Mouse (Mus musculus) MEL (cell line): ENCODE measurements around the gene Psd4. TPM values are rescaled to one million over a fixed set of nuclear protein-coding genes. Genes with fewer than 3 reads are reported as not detected.

Experiments
- DNase-seq: peaks from one replicate; pipeline ENCODE4 v3.0.0; 2011; ENCODE audit warnings: low read depth, low spot score
- H3K27ac ChIP-seq: 2 replicates; pipeline ENCODE4 v1.5.1; 2012; ENCODE audit warnings: low read depth, mild to moderate bottlenecking, control low read depth, low read length, moderate library complexity; ENCODE audit not compliant: control insufficient read depth
- H3K27me3 ChIP-seq, 2 experiments: fragments of 150-350 bp in 1 of 2; sonication (generic) in 1 of 2; 2 replicates each; pipeline ENCODE4 v1.6.1; 2012; ENCODE audit warnings: low read length in 2 of 2, mild to moderate bottlenecking in 2 of 2, improper control_type of control experiment in 1 of 2, moderate library complexity in 1 of 2; ENCODE audit not compliant: insufficient read depth in 2 of 2, control insufficient read depth in 1 of 2
- H3K36me3 ChIP-seq, 2 experiments: 2 replicates each; pipeline ENCODE4 v1.6.1; 2012 to 2014; ENCODE audit warnings: low read length in 2 of 2, improper control_type of control experiment in 1 of 2, inconsistent platforms in 1 of 2, mild to moderate bottlenecking in 1 of 2; ENCODE audit not compliant: insufficient read depth in 2 of 2, control insufficient read depth in 1 of 2
- H3K4me1 ChIP-seq, 2 experiments: fragments of 150-350 bp in 1 of 2; sonication (generic) in 1 of 2; 2 replicates each; pipeline ENCODE4 v1.6.1; 2012; ENCODE audit warnings: low read length in 2 of 2, improper control_type of control experiment in 1 of 2, mild to moderate bottlenecking in 1 of 2; ENCODE audit not compliant: insufficient read depth in 2 of 2, control insufficient read depth in 1 of 2
- H3K4me3 ChIP-seq, 2 experiments: fragments of 150-350 bp in 1 of 2; sonication (generic) in 1 of 2; 2 replicates each; pipeline ENCODE4 v1.5.1; 2012; ENCODE audit warnings: low read depth in 2 of 2, low read length in 2 of 2, mild to moderate bottlenecking in 2 of 2, moderate library complexity in 2 of 2, control low read depth in 1 of 2, improper control_type of control experiment in 1 of 2; ENCODE audit not compliant: control insufficient read depth in 1 of 2, insufficient read depth in 1 of 2
- H3K79me2 ChIP-seq: 2 replicates; pipeline ENCODE4 v1.6.1; 2012; ENCODE audit warnings: mild to moderate bottlenecking, low read length, moderate library complexity; ENCODE audit not compliant: control insufficient read depth, poor library complexity, insufficient read depth
- H3K9ac ChIP-seq: 2 replicates; pipeline ENCODE4 v1.6.1; 2012; ENCODE audit warnings: low read depth, mild to moderate bottlenecking, control low read depth, low read length, moderate library complexity; ENCODE audit not compliant: control insufficient read depth, poor library complexity, severe bottlenecking
- H3K9me3 ChIP-seq: fragments of 150-350 bp; sonication (generic); replicated peaks from 2 replicates; pipeline ENCODE4 v1.6.1; 2012; ENCODE audit warnings: mild to moderate bottlenecking, low read length, improper control_type of control experiment, moderate library complexity; ENCODE audit not compliant: insufficient read depth
- BHLHE40 ChIP-seq: IDR thresholded peaks from 2 replicates; pipeline ENCODE4 v1.6.1; 2012; ENCODE audit warnings: low read depth, mild to moderate bottlenecking, inconsistent platforms, low read length, improper control_type of control experiment, borderline replicate concordance
- CHD1 ChIP-seq: IDR thresholded peaks from 2 replicates; pipeline ENCODE4 v1.6.1; 2012; ENCODE audit warnings: low read depth, mild to moderate bottlenecking, inconsistent platforms, low read length, improper control_type of control experiment
- E2F4 ChIP-seq: IDR thresholded peaks from 2 replicates; pipeline ENCODE4 v1.6.1; 2011; ENCODE audit warnings: low read depth, low read length, improper control_type of control experiment, borderline replicate concordance
- EP300 ChIP-seq, 2 experiments: IDR thresholded peaks; 2 replicates each; pipeline ENCODE4 v1.6.1; 2011; ENCODE audit warnings: improper control_type of control experiment in 2 of 2, low read length in 2 of 2, low read depth in 1 of 2, mild to moderate bottlenecking in 1 of 2
- GATA1 ChIP-seq: IDR thresholded peaks from 2 replicates; pipeline ENCODE4 v1.6.1; 2011; ENCODE audit warnings: low read depth, low read length, improper control_type of control experiment
- HCFC1 ChIP-seq: IDR thresholded peaks from 2 replicates; pipeline ENCODE4 v1.6.1; 2012; ENCODE audit warnings: low read depth, mild to moderate bottlenecking, inconsistent platforms, low read length, improper control_type of control experiment, moderate library complexity
- KAT2A ChIP-seq: conservative IDR thresholded peaks from 2 replicates; pipeline ENCODE4 v1.6.1; 2012; ENCODE audit warnings: low read depth, low read length, improper control_type of control experiment, inconsistent platforms
- MAZ ChIP-seq: IDR thresholded peaks from 2 replicates; pipeline ENCODE4 v1.6.1; 2012; ENCODE audit warnings: low read depth, mild to moderate bottlenecking, inconsistent platforms, low read length, improper control_type of control experiment
- MYB ChIP-seq: IDR thresholded peaks from 2 replicates; pipeline ENCODE4 v1.6.1; 2011; ENCODE audit warnings: mild to moderate bottlenecking, low read depth, low read length, improper control_type of control experiment
- NELFE ChIP-seq: IDR thresholded peaks from 2 replicates; pipeline ENCODE4 v1.6.1; 2011; ENCODE audit warnings: low read depth, low read length, improper control_type of control experiment
- POLR2A ChIP-seq, 2 experiments: IDR thresholded peaks; 2 replicates each; pipeline ENCODE4 v1.6.1; 2011 to 2012; ENCODE audit warnings: low read length in 2 of 2, mild to moderate bottlenecking in 2 of 2, control low read depth in 1 of 2, improper control_type of control experiment in 1 of 2, low read depth in 1 of 2, moderate library complexity in 1 of 2; ENCODE audit not compliant: control insufficient read depth in 1 of 2, insufficient read depth in 1 of 2, poor library complexity in 1 of 2
- POLR2AphosphoS5 ChIP-seq: IDR thresholded peaks from 2 replicates; pipeline ENCODE4 v1.6.1; 2012; ENCODE audit warnings: low read depth, borderline replicate concordance, mild to moderate bottlenecking, inconsistent platforms, low read length, moderate library complexity, mixed read lengths
- RAD21 ChIP-seq: IDR thresholded peaks from 2 replicates; pipeline ENCODE4 v1.6.1; 2011; ENCODE audit warnings: mild to moderate bottlenecking, low read depth, low read length, improper control_type of control experiment
- SIN3A ChIP-seq: IDR thresholded peaks from 2 replicates; pipeline ENCODE4 v1.6.1; 2012; ENCODE audit warnings: low read length, improper control_type of control experiment, inconsistent platforms
- TBP ChIP-seq: IDR thresholded peaks from 2 replicates; pipeline ENCODE4 v1.8.0; 2011; ENCODE audit warnings: low read depth, low read length, improper control_type of control experiment
- UBTF ChIP-seq: IDR thresholded peaks from 2 replicates; pipeline ENCODE4 v1.6.1; 2012; ENCODE audit warnings: low read depth, mild to moderate bottlenecking, inconsistent platforms, low read length, improper control_type of control experiment, moderate library complexity, borderline replicate concordance; ENCODE audit not compliant: insufficient read depth
- USF2 ChIP-seq, 2 experiments: IDR thresholded peaks; 2 replicates each; pipeline ENCODE4 v1.6.1; 2011 to 2012; ENCODE audit warnings: improper control_type of control experiment in 2 of 2, low read length in 2 of 2, borderline replicate concordance in 1 of 2, inconsistent platforms in 1 of 2, low read depth in 1 of 2, mild to moderate bottlenecking in 1 of 2; ENCODE audit not compliant: insufficient read depth in 1 of 2
- ZC3H11A ChIP-seq: IDR thresholded peaks from 2 replicates; pipeline ENCODE4 v1.6.1; 2012; ENCODE audit warnings: low read depth, mild to moderate bottlenecking, inconsistent platforms, low read length, improper control_type of control experiment
- ZKSCAN1 ChIP-seq: IDR thresholded peaks from 2 replicates; pipeline ENCODE4 v1.6.1; 2012; ENCODE audit warnings: low read depth, mild to moderate bottlenecking, inconsistent platforms, low read length, improper control_type of control experiment, moderate library complexity
- ZMIZ1 ChIP-seq: IDR thresholded peaks from 2 replicates; pipeline ENCODE4 v1.6.1; 2012; ENCODE audit warnings: low read depth, mild to moderate bottlenecking, inconsistent platforms, low read length, improper control_type of control experiment, moderate library complexity
- polyA plus RNA-seq, 2 experiments: library from polyadenylated mRNA; stranded (reverse) in 1 of 2; unstranded in 1 of 2; fragments of >175 nt in 1 of 2; fragments of >200 nt in 1 of 2; gene quantifications; 2 replicates each; pipeline versions ENCODE4 v1.2.1 to v1.2.4; 2012; ENCODE audit warnings: low replicate concordance in 2 of 2, low read depth in 1 of 2; ENCODE audit not compliant: insufficient read length in 2 of 2, insufficient read depth in 1 of 2, missing spikeins in 1 of 2
- total RNA-seq: library from RNA; depleted of rRNA; stranded (reverse); fragments of 300-350 nt; gene quantifications from 2 replicates; pipeline ENCODE4 v1.2.3, GENCODE M21; 2012

Gene Psd4
- total and polyA plus RNA-seq, 3 experiments: 0.11 TPM; not detected in 2

DNA sequence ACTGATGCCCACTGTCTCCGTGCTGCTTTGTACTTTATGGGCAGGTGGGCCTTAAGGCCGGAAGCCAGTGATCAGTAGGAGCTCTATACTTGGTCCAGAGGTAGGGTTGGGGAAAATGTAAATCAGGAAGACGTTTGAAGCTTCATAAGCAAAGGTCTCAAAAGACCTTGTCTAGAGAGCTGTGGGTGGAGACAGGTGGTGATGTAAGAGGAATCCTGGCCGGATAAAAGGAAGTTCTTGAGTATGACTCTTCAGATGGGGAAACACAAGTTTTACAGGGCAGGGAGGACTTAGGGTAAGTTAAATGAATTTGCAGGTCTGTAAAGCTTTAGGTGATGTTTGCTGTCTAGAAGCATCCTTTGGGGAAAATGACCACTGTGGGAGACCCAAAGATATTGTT lies 81.7 kb downstream of the Psd4 start:
- TF ChIP-seq KAT2A: no peak
- no peak for TF ChIP-seq NELFE
- TF ChIP-seq TBP: no peak
- no peak for TF ChIP-seq EP300 (IDR thresholded peaks at IDR 0.05; ENCODE audit: low read depth in 1 of 2, low read length in 2 of 2)
- TF ChIP-seq ZMIZ1: no peak
- no peak for TF ChIP-seq E2F4
- no peak for TF ChIP-seq CHD1
- TF ChIP-seq USF2 (IDR thresholded peaks at IDR 0.05; ENCODE audit: borderline replicate concordance in 1 of 2, insufficient read depth in 1 of 2, low read depth in 1 of 2, low read length in 2 of 2): no peak
- no peak for TF ChIP-seq POLR2A (IDR thresholded peaks at IDR 0.05; ENCODE audit: control insufficient read depth in 1 of 2, insufficient read depth in 1 of 2, low read depth in 1 of 2, low read length in 2 of 2, poor library complexity in 1 of 2)
- TF ChIP-seq GATA1: no peak
- no peak for TF ChIP-seq RAD21
- TF ChIP-seq MAZ: no peak
- no peak for TF ChIP-seq UBTF
- no peak for TF ChIP-seq BHLHE40
- TF ChIP-seq SIN3A: no peak
- TF ChIP-seq MYB: no peak
- TF ChIP-seq ZC3H11A: no peak
- no peak for TF ChIP-seq HCFC1
- no peak for TF ChIP-seq ZKSCAN1
- no peaks in the 10 kb centered on the region for H3K79me2 ChIP-seq
- no peak overlapping the region for H3K27ac ChIP-seq
- H3K4me3 ChIP-seq: no peak overlapping the region
- H3K4me1 ChIP-seq: no peaks in the 10 kb centered on the region
- no peaks in the 10 kb centered on the region for H3K36me3 ChIP-seq
- H3K9ac ChIP-seq: no peak overlapping the region
- no peaks in the 10 kb centered on the region for H3K9me3 ChIP-seq
- H3K27me3 ChIP-seq: no peaks in the 10 kb centered on the region
- no peak for DNase-seq

GRCm38 (mm10) chr2:24453206-24453605 lies 85.8 kb downstream of the Psd4 start:
- Histone ChIP-seq H3K9ac (no peak overlapping the region), H3K4me3 (no peak overlapping the region), H3K9me3 (no peaks in the 10 kb centered on the region), H3K27ac (no peak overlapping the region), H3K79me2 (no peaks in the 10 kb centered on the region), H3K36me3 (no peaks in the 10 kb centered on the region), H3K4me1 (no peaks in the 10 kb centered on the region), H3K27me3 (no peaks in the 10 kb centered on the region)
- no peak for DNase-seq
- TF ChIP-seq ZMIZ1: no peak
- TF ChIP-seq TBP: no peak
- TF ChIP-seq POLR2AphosphoS5: no peak
